Mouse (Mus musculus) activated CD4-positive, CD25-positive, alpha-beta regulatory T cell, adult 4 months (primary cell): ENCODE results near the gene Grtp1. TPM values are rescaled to one million over a fixed set of nuclear protein-coding genes. Genes with fewer than 3 reads are reported as not detected.

ENCODE experiments used
- polyA plus RNA-seq, 2 experiments: library from polyadenylated mRNA; unstranded; fragments of 100-300 nt; shearing (Covaris generic); gene quantifications; one replicate each; pipeline ENCODE4 v1.2.1; 2017

Grtp1 gene
- polyA plus RNA-seq, 2 experiments from 2014 or later = 0.89 to 1.1 TPM

Other genes starting within 250 kb of the Grtp1 start
- gene F7, start 174.6 kb downstream of the Grtp1 start, polyA plus RNA-seq = not detected
- gene F10, start 163.3 kb downstream of the Grtp1 start, polyA plus RNA-seq = not detected
- gene Proz, start 139.7 kb downstream of the Grtp1 start, polyA plus RNA-seq = 1 to 10 TPM; 1.6 to 2.4 TPM
- gene Pcid2, start 95.2 kb downstream of the Grtp1 start, polyA plus RNA-seq = 10 to 100 TPM; 32.3 to 36.5 TPM
- gene Cul4a, start 95.0 kb downstream of the Grtp1 start, polyA plus RNA-seq = 10 to 100 TPM; 10.9 to 16.6 TPM
- gene Lamp1, start 41.5 kb downstream of the Grtp1 start, polyA plus RNA-seq = 10 to 100 TPM; 17.9 to 18.1 TPM
- gene Adprhl1, start 53.5 kb upstream of the Grtp1 start, polyA plus RNA-seq = not detected
- 10 to 100 TPM; 18.4 to 21.2 TPM for gene Dcun1d2, start 87.5 kb upstream of the Grtp1 start, polyA plus RNA-seq
- gene Tmco3, start 87.6 kb upstream of the Grtp1 start, polyA plus RNA-seq = 10 to 100 TPM; 21.8 to 26.2 TPM
- gene Tfdp1, start 138.1 kb upstream of the Grtp1 start, polyA plus RNA-seq = 10 to 100 TPM; 51.8 to 56.6 TPM
- not detected for gene Atp4b, start 196.2 kb upstream of the Grtp1 start, polyA plus RNA-seq
- gene Grk1, start 204.5 kb upstream of the Grtp1 start, polyA plus RNA-seq = not detected
- gene Tmem255b, start 234.6 kb upstream of the Grtp1 start, polyA plus RNA-seq = not detected